Mouse (Mus musculus) spleen, postnatal 10 days (tissue): ENCODE data around the gene Ap1s3.
"Not testable (repeated sequence)": the region's sequence is repeated elsewhere in the genome, so short reads cannot be mapped to it uniquely, and the experiment has no call there.

Experiments used
- DNase-seq, 2 experiments: peaks; one replicate each; pipeline ENCODE4 v3.0.0; 2021 to 2022; ENCODE audit warnings: low spot score in 2 of 2

Gene Ap1s3

GRCm38 (mm10) chr1:79669419-79669974 lies 2.3 kb downstream of the Ap1s3 start:
- no peak for DNase-seq

- no peak for DNase-seq
These were observed 6.9 kb downstream of the Ap1s3 start for GRCm38 (mm10) chr1:79664911-79665310.

- DNase-seq, result no peak
These were observed 12.2 kb downstream of the Ap1s3 start for GRCm38 (mm10) chr1:79659598-79659997.

- DNase-seq, result no peak
These were observed 14.4 kb downstream of the Ap1s3 start for GRCm38 (mm10) chr1:79657411-79657810.

GRCm38 (mm10) chr1:79655819-79656555 lies 15.8 kb downstream of the Ap1s3 start:
- no peak for DNase-seq

- no peak for DNase-seq
These were observed 16.8 kb downstream of the Ap1s3 start for GRCm38 (mm10) chr1:79654948-79655347.

DNA sequence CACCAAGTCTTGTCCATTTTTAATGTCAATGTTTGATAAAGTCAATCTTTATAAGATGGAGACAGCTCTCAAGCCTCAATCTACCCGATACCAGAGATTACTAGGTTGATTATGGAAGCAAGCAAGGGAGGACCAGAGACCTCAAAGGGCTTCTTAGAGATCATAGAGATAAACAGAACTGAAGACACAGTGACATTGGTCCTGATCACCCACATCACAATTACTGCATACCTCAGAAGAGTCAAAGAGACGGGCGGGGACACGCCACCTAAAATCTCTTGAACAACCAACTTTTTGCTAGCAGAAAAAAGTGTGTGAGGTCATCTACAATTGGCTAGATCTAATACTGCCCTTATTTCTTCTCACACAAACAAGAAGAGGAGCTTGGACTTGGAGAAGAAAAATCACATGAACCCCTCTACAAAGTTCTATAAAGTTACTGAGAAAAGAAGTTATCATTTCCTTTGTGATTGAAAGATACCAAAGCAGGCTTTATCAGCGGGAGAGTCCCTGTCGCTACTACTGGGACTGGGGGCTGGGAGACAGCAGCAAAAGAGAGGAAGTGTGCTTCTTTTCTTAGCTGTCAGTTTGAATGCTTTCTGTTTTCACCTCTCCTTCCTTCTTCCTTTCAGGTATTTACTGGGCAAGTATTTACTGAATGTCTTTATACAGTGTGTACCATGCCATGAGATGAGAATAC lies 28.2 kb downstream of the Ap1s3 start:
- no peak for DNase-seq

- DNase-seq, result no peak
These were observed 29.1 kb downstream of the Ap1s3 start for GRCm38 (mm10) chr1:79642680-79643079.

- no peak for DNase-seq
These were observed 30.4 kb downstream of the Ap1s3 start for GRCm38 (mm10) chr1:79641355-79641754.

GRCm38 (mm10) chr1:79640151-79640550 lies 31.6 kb downstream of the Ap1s3 start:
- peak in 1 of 2 experiments; percentile 37 for DNase-seq

GRCm38 (mm10) chr1:79639683-79640082 lies 32.1 kb downstream of the Ap1s3 start:
- DNase-seq, result no peak

DNA sequence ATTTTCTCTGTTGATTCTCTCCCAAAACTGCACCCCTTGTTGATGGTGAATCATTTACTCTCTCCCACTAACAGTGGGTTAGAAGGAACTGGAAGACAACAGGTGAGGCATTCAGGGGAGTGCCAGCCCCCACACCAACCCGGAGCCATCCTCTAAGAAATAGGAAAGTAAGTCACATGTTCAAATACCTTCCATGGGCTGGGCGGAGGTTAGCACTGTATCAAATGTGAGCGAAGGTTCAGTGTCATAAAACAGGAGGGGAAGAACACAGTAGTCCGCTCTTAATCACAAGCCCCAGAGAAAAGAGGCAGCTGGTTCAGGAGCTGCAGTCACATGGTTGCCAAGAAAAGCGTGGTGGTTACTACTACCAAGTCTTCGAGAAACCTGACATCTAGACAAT lies 32.7 kb downstream of the Ap1s3 start:
- DNase-seq, result no peak

DNA sequence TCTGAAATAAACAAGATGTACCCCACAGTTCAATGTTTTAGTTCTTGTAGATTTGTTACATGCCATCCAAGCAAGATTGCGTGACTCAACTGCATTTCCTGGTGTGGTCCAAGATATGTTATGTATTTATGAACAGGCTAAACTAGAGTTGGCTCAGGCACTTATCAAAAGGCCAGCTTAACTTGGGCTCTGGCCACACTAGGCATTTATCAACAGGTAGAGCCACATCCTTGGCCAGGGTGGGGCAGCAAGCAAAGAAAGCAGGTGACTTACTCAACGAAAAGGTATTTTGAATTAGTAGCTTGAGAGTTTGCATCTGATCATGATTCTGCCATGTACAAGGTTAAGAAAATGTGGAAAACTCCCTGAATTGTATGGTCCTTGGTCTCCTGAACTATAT lies 34.0 kb downstream of the Ap1s3 start:
- DNase-seq, result no peak

DNA sequence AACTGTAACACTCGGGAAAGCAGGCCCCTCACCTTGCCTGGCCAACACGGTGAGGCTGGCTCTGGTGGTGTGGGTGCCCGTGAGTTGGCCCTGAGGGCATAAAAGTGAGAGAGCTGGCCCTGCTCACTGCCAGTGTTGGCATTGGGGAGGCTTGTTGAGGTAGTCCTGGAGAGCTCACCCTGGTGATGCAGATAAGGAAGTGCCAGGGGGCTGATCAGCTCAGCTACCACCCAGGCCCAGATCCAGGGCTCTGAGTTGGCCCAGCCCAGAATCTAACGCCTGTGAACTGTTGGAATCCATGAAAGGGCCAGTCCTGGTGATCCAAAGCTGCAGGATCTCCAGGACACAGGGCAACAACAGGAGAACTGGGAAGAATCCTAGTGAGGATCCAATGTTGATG lies 40.3 kb downstream of the Ap1s3 start:
- peak; percentile 23 to 41 for DNase-seq

- peak in 1 of 2 experiments; percentile 26 for DNase-seq
These were observed 42.0 kb downstream of the Ap1s3 start for GRCm38 (mm10) chr1:79629726-79630125.

- DNase-seq, result peak in 1 of 2 experiments; percentile 48
These were observed 45.6 kb downstream of the Ap1s3 start for GRCm38 (mm10) chr1:79626140-79626539.

DNA sequence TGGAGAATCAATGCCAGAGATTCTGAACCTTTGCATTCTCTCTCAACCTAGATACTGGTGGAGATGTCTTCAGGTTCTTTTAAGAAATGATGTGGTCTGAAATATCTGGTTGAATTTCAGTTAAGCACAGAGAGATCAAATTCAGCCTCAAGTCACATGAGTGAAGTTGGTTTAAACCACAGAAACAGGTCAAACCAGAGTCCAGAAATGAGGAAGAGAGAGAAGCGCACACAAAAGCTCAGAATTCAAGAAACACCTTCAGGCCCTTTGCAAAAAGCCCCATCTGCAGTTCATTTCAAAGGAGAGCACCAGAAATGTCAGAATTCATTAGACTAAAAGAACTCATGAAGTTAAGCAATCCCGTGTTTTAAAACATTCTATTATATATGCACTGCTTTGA lies 52.3 kb downstream of the Ap1s3 start:
- DNase-seq, result no peak

DNA sequence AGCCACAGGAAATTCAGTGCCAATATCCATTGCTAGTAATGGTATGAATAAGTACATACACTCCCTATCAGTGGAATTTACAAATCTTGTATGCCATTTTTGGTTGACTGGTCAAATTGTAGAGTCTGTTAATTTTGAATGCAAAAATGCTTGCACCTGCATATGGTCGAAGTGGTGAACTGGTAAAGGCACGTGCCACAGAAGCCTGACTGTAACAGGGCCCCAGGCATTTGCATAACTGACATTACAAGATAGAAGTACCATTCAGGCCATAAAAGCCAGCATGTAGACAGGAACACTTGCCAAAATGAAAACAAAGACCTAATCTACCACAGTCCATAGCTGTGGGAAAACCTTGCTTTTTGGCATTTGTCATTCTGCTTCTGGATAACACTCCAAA lies 55.3 kb downstream of the Ap1s3 start:
- no peak for DNase-seq

DNA sequence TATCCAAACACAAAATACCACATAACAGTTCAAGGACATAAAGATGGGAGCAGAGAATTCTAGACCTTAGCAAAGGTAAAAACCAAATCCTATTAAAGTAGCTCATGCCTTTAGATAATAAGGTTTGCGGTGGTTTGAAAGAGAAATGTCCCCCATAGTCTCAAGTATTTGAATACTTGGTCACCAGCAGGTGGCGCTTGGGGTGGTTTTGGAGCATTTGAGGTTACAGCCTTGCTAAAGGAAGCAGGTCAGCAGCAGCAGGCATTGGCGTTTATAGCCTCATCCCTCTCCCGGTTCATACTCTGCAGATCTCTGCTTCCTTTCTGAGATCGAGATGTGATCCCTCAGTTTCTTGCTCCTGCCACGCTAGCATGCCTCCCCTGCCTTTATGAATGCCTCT lies 57.3 kb downstream of the Ap1s3 start:
- no peak for DNase-seq

GRCm38 (mm10) chr1:79611271-79611670 lies 60.5 kb downstream of the Ap1s3 start:
- not testable (repeated sequence) for DNase-seq

DNA sequence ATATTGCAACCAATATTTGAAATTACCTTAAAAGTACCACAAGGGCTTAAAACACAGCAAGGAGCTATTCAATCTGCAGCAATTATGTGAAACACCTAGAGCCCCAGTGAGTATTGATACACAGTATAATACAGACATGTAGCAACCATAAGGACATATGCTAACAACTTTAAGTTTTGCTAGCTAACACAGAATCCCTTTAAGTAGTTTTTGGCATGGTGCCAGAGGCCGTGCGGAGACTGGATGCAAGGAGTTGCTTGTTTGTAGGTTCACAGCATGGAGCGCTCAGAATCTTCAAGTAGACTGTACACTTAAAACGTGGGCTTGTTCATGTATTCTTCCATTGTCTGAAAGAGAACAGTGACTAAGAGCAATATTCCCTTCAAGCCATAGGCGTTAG lies 62.9 kb downstream of the Ap1s3 start:
- not testable (repeated sequence) for DNase-seq

GRCm38 (mm10) chr1:79602500-79602899 lies 69.3 kb downstream of the Ap1s3 start:
- DNase-seq, result no peak
